Mouse (Mus musculus): ENCODE measurements around the gene Gramd4.
A peak's percentile ranks its signal among the peaks of the same experiment; 100 is the strongest.
"Not testable (repeated sequence)": the region's sequence is repeated elsewhere in the genome, so short reads cannot be mapped to it uniquely, and the experiment has no call there.

Gene Gramd4

GRCm38 (mm10) chr15:86051878-86052478, 5.5 kb upstream of the Gramd4 start:
- no peak for DNase-seq

- DNase-seq, result peak; percentile 87
Observed at GRCm38 (mm10) chr15:86053890-86054536, 3.5 kb upstream of the Gramd4 start.

GRCm38 (mm10) chr15:86054861-86055260, 2.6 kb upstream of the Gramd4 start:
- not testable (repeated sequence) for DNase-seq

- DNase-seq, result no peak
Observed at GRCm38 (mm10) chr15:86056221-86056760, 1.2 kb upstream of the Gramd4 start.

GRCm38 (mm10) chr15:86057908-86058307, 413 bp downstream of the Gramd4 start:
- no peak for DNase-seq

GRCm38 (mm10) chr15:86058394-86058915, 960 bp downstream of the Gramd4 start:
- peak; percentile 89 for DNase-seq

GRCm38 (mm10) chr15:86058931-86059834, 1.7 kb downstream of the Gramd4 start:
- DNase-seq, result no peak

GRCm38 (mm10) chr15:86059835-86060380, 2.4 kb downstream of the Gramd4 start:
- DNase-seq, result no peak

- no peak for DNase-seq
Observed at GRCm38 (mm10) chr15:86060581-86060980, 3.1 kb downstream of the Gramd4 start.

GRCm38 (mm10) chr15:86061221-86061620, 3.7 kb downstream of the Gramd4 start:
- DNase-seq, result no peak

- no peak for DNase-seq
Observed at GRCm38 (mm10) chr15:86061848-86062481, 4.5 kb downstream of the Gramd4 start.

- DNase-seq, result no peak
Observed at GRCm38 (mm10) chr15:86064191-86064849, 6.8 kb downstream of the Gramd4 start.

GRCm38 (mm10) chr15:86064850-86065229, 7.3 kb downstream of the Gramd4 start:
- DNase-seq, result peak; percentile 46

- no peak for DNase-seq
Observed at GRCm38 (mm10) chr15:86065367-86065766, 7.9 kb downstream of the Gramd4 start.

- peak; percentile 34 for DNase-seq
Observed at GRCm38 (mm10) chr15:86066836-86067580, 9.5 kb downstream of the Gramd4 start.

- DNase-seq, result peak; percentile 58
Observed at GRCm38 (mm10) chr15:86067581-86067910, 10.1 kb downstream of the Gramd4 start.

- DNase-seq, result no peak
Observed at GRCm38 (mm10) chr15:86067941-86068495, 10.5 kb downstream of the Gramd4 start.

- peak; percentile 36 for DNase-seq
Observed at GRCm38 (mm10) chr15:86069011-86069791, 11.7 kb downstream of the Gramd4 start.

- no peak for DNase-seq
Observed at GRCm38 (mm10) chr15:86070368-86070767, 12.9 kb downstream of the Gramd4 start.

GRCm38 (mm10) chr15:86071166-86071565, 13.7 kb downstream of the Gramd4 start:
- peak; percentile 52 for DNase-seq

Measured in thymus, postnatal 14 days (tissue).